Mouse (Mus musculus) kidney, adult 11 months (tissue): ENCODE results near the gene Vmn1r175.
"Not testable (repeated sequence)": the region's sequence is repeated elsewhere in the genome, so short reads cannot be mapped to it uniquely, and the experiment has no call there.

Experiments
- DNase-seq: peaks from one replicate; pipeline ENCODE4 v3.0.0; 2022

The Vmn1r175 gene

GRCm38 (mm10) chr7:23810543-23810942 lies at the start of gene Vmn1r175:
Vmn1r175 (minus strand) TSS chr7:23810643.
- not testable (repeated sequence) for DNase-seq

DNA sequence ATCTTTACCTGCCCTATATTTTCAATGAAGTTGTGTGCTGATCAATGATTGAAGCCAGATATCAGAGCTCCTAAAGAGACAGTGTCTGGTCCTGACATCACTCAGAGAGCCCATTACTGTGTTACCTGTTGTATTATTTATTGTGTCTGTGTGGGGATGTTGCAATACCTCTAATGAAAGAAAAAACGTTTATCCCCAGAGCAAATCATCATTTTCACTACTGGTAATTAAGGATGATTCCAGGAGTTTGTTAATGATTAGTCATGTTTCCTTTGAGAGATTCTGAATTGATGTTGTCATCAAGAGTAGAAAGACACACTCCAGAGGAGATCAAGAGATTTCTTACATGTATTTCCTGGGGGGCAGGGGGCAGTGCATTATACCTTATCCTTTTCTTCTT lies 26.8 kb upstream of the Vmn1r175 start, which contains the start of gene Vmn1r176:
Gene Vmn1r176, minus strand, starts transcription at position 101 of the 400 bp plus-strand sequence.
- DNase-seq = not testable (repeated sequence)

DNA sequence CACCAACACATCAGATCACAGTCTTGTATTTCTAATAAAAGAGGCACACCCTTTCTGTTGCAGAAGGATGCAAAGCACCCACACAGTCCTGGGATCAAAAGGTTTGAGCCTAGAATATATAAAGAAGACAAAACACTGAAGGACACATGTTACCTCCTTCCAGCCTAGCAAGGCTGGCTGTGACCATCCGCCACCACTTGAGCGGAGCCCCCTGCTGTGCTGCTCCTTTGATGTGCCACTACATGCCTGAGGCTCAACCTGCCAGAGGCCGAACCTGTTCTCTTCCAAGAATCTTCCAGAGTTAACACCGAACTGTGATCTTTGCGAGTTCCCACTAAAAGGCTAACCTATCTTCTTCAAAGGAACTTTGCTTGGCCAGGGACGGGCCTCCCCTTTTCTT lies 25.9 kb downstream of the Vmn1r175 start:
- DNase-seq = no peak
